ENCODE assay signal across 20 mouse cellular contexts in the genomic region with DNA sequence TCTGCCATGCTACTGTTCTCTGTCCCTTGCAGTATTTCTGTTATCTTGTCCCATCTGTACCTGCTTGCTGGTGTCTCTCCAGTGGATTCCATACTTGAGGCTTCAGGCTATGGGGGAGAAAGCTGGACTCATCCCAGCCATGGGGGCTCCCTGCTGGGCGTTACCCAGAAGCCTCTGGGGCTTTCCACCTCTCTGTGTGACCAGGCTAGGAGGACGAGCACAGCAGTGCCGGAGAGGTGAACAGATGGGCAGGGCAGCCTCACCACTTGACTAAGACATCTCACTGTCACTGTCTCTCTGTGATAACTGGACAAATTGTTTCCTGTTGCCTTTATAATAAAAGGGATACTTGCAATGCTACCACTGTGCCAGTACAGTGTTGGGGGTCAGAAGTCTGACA. TPM values are rescaled to one million over a fixed set of nuclear protein-coding genes. Genes with fewer than 3 reads are reported as not detected.
DNase-seq lines count a peak whose midpoint lies in the region; ATAC-seq lines count a peak whose summit lies in the region.
"Had no signal": no experiment of that assay in that cellular context is flagged by ENCODE, and none has a peak within 500 bp of the region (broad histone marks: within the 10 kb centered on the region; RNA-seq: fewer than 3 reads in every experiment).

No protein-coding gene starts in this region.

- 68% methylated on average over 3 of the region's 3 CpGs for WGBS in embryonic facial prominence, embryonic 10.5 days

- no peak overlapping the region for H3K27ac ChIP-seq in embryonic facial prominence, embryonic 10.5 days (replicated peaks)
- H3K27ac ChIP-seq: forebrain, embryonic 13.5 days; hindbrain, embryonic 13.5 days; intestine, embryonic 15.5 days had no signal

- H3K36me3 ChIP-seq in embryonic facial prominence, embryonic 10.5 days (replicated peaks): no peaks in the 10 kb centered on the region
- H3K36me3 ChIP-seq: G1E; heart, embryonic 12.5 days; hindbrain, embryonic 13.5 days; intestine, embryonic 15.5 days had no signal

- peak; percentile 80 for ATAC-seq in cerebellum, adult (ENCODE audit: insufficient number of reproducible peaks, low FRiP score, low TSS enrichment)
- ATAC-seq: CD4-positive, CD25-positive, alpha-beta regulatory T cell, adult 4 months; forebrain, embryonic 13.5 days; intestine, embryonic 15.5 days had no signal

- no peak for DNase-seq in cerebellum, postnatal 4 days (ENCODE audit: low spot score in 2 of 2)
- peak; percentile 70 for DNase-seq in cerebellum, adult 11-12 months
- peak; percentile 64 for DNase-seq in cerebellum, adult 9-10 months
- peak; percentile 67 to 79 for DNase-seq in cerebellum, postnatal 25 days
- DNase-seq in gastrocnemius, postnatal 25 days: no peak
- DNase-seq in embryo, embryonic 10.5 days (ENCODE audit: low spot score): no peak
- DNase-seq in embryonic facial prominence, embryonic 10.5 days (ENCODE audit: low spot score): no peak
- DNase-seq: adrenal gland, adult 8-10 months; adrenal gland, postnatal 36 days; B cell, adult 2 months; heart, postnatal 36 days; kidney, adult 18-20 months had no signal

- H3K27me3 ChIP-seq in embryonic facial prominence, embryonic 10.5 days (replicated peaks; ENCODE audit: low read depth, poor library complexity, severe bottlenecking): no peaks in the 10 kb centered on the region
- H3K27me3 ChIP-seq: forebrain, embryonic 13.5 days; heart, embryonic 12.5 days; hindbrain, embryonic 13.5 days; intestine, embryonic 15.5 days had no signal

- no peak overlapping the region for H3K4me3 ChIP-seq in embryonic facial prominence, embryonic 10.5 days
- H3K4me3 ChIP-seq: forebrain, embryonic 13.5 days; heart, embryonic 12.5 days; hindbrain, embryonic 13.5 days; intestine, embryonic 15.5 days had no signal

- H3K9me3 ChIP-seq in embryonic facial prominence, embryonic 10.5 days: no peaks in the 10 kb centered on the region
- H3K9me3 ChIP-seq: forebrain, embryonic 13.5 days; G1E; heart, embryonic 12.5 days; hindbrain, embryonic 13.5 days; intestine, embryonic 15.5 days had no signal

- H3K4me1 ChIP-seq in embryonic facial prominence, embryonic 10.5 days: no peaks in the 10 kb centered on the region
- H3K4me1 ChIP-seq: forebrain, embryonic 13.5 days; heart, embryonic 12.5 days; hindbrain, embryonic 13.5 days; intestine, embryonic 15.5 days had no signal

RNA-seq across cellular contexts. Expression of a gene that starts 9.5 kb away (rescaled TPM):
- not detected for total RNA-seq in gastrocnemius, postnatal 25 days (2021)
- polyA plus RNA-seq in embryonic facial prominence, embryonic 10.5 days (2016; fragmentation: Nextera tagmentation; extraction: Ambion mirVana): 1.3 and 1.7 TPM in 2 replicates
- total RNA-seq: gastrocnemius, adult 8-10 months had no signal
- polyA plus RNA-seq: CD4-positive, CD25-positive, alpha-beta regulatory T cell, adult 4 months; G1E had no signal

Comparison
In these comparisons a context has a peak if more than half of its experiments do, and no peak if none do; other contexts are left out.
1. DNase-seq: peak in cerebellum, adult 11-12 months (single experiment), cerebellum, adult 9-10 months (single experiment) and cerebellum, postnatal 25 days (2 of 2); none in cerebellum, postnatal 4 days (0 of 2), gastrocnemius, postnatal 25 days (single experiment), embryo, embryonic 10.5 days (single experiment) and embryonic facial prominence, embryonic 10.5 days (single experiment).